Comparison of ENCODE assay signal across 8 mouse cellular contexts in genomic region chr13:21223242-21223655, GRCm38 (mm10). TPM values are rescaled to one million over a fixed set of nuclear protein-coding genes. Genes with fewer than 3 reads are reported as not detected.
DNase-seq lines count a peak whose midpoint lies in the region; ATAC-seq and TF ChIP-seq lines count a peak whose summit lies in the region.

No protein-coding gene starts in this region.

- no peak overlapping the region for H3K9ac ChIP-seq in CH12.LX (ENCODE audit: insufficient read depth, low read depth)
- peak overlapping the region; percentile 50 for H3K9ac ChIP-seq in embryonic facial prominence, embryonic 14.5 days (ENCODE audit: low read depth, low read length)
- peak overlapping the region; percentile 48; the same call in 1 of the 2 replicates for H3K9ac ChIP-seq in intestine, postnatal 0 days (ENCODE audit: low read depth, low read length)
- peak overlapping the region; percentile 41 for H3K9ac ChIP-seq in midbrain, embryonic 12.5 days (replicated peaks)

- peak; percentile 13 to 28 for DNase-seq in cerebellum, adult 18-20 months
- no peak for DNase-seq in cerebellum, adult 11 months
- DNase-seq in CH12.LX (ENCODE audit: extremely low read depth): no peak
- peak; percentile 46 for DNase-seq in embryonic facial prominence, embryonic 14.5 days (ENCODE audit: low spot score)
- no peak for DNase-seq in testis, postnatal 14 days (ENCODE audit: low spot score)
- DNase-seq in thymus, postnatal 0 days (ENCODE audit: low spot score): no peak

- peaks cover 26% of the 10 kb centered on the region for H3K27me3 ChIP-seq in CH12.LX (replicated peaks)
- H3K27me3 ChIP-seq in embryonic facial prominence, embryonic 14.5 days (replicated peaks; ENCODE audit: control insufficient read depth, insufficient read depth, low read length): no peaks in the 10 kb centered on the region
- no peaks in the 10 kb centered on the region for H3K27me3 ChIP-seq in intestine, postnatal 0 days (replicated peaks; ENCODE audit: control insufficient read depth, insufficient read depth, low read length)
- peaks cover 5% of the 10 kb centered on the region for H3K27me3 ChIP-seq in midbrain, embryonic 12.5 days

- dilution Hi-C loops in CH12.LX (cut with MboI; ENCODE audit: extremely low pct_ligation_motif_present, extremely low pct_unique_long_range_greater_than_20kb, low sequenced_read_pairs): no loop called here

- TF ChIP-seq POLR2A in CH12.LX (IDR thresholded peaks at IDR 0.05; ENCODE audit: low read depth, low read length): no peak

- H3K4me2 ChIP-seq in CH12.LX (ENCODE audit: insufficient read depth, low read depth, poor library complexity, severe bottlenecking): peak overlapping the region; percentile 97; the same call in 1 of the 2 replicates
- H3K4me2 ChIP-seq in embryonic facial prominence, embryonic 14.5 days (ENCODE audit: low read depth, low read length): peak overlapping the region; percentile 59
- peak overlapping the region; percentile 82 for H3K4me2 ChIP-seq in intestine, postnatal 0 days (replicated peaks; ENCODE audit: low read depth)
- H3K4me2 ChIP-seq in midbrain, embryonic 12.5 days (replicated peaks): peak overlapping the region; percentile 59

- no peak for TF ChIP-seq EP300 in CH12.LX (IDR thresholded peaks at IDR 0.05; ENCODE audit: low read length)

- no peak; the same call in 1 of the 2 replicates for ATAC-seq in embryonic facial prominence, embryonic 14.5 days (ENCODE audit: low read depth)
- ATAC-seq in intestine, postnatal 0 days: 0 out of 2 replicates have a peak, but pooled peaks have one; percentile 2
- no peak for ATAC-seq in midbrain, embryonic 12.5 days (ENCODE audit: low FRiP score, low read depth)

- H3K27ac ChIP-seq in CH12.LX (ENCODE audit: insufficient read depth, low read depth): no peak overlapping the region
- H3K27ac ChIP-seq in embryonic facial prominence, embryonic 14.5 days (replicated peaks; ENCODE audit: low read depth, low read length): no peak overlapping the region
- no peak overlapping the region; the same call in 1 of the 2 replicates for H3K27ac ChIP-seq in intestine, postnatal 0 days (ENCODE audit: low read depth, low read length)
- H3K27ac ChIP-seq in midbrain, embryonic 12.5 days (replicated peaks): no peak overlapping the region

- no peaks in the 10 kb centered on the region for H3K79me2 ChIP-seq in CH12.LX (replicated peaks; ENCODE audit: control insufficient read depth, extremely low read depth, insufficient read depth, poor library complexity, severe bottlenecking)

- H3K4me3 ChIP-seq in CH12.LX (replicated peaks in 1 of 3; ENCODE audit: low read depth in 2 of 3, low read length in 2 of 3, poor library complexity in 1 of 3): no peak overlapping the region
- H3K4me3 ChIP-seq in embryonic facial prominence, embryonic 14.5 days (ENCODE audit: low read depth, low read length): peak overlapping the region; percentile 59
- peak overlapping the region; percentile 58 for H3K4me3 ChIP-seq in intestine, postnatal 0 days (ENCODE audit: low read depth, low read length)
- peak overlapping the region; percentile 63 for H3K4me3 ChIP-seq in midbrain, embryonic 12.5 days

- H3K36me3 ChIP-seq in CH12.LX (replicated peaks in 1 of 2; ENCODE audit: control insufficient read depth in 1 of 2, insufficient read depth in 1 of 2, low read length in 1 of 2): no peaks in the 10 kb centered on the region
- no peaks in the 10 kb centered on the region for H3K36me3 ChIP-seq in embryonic facial prominence, embryonic 14.5 days (ENCODE audit: control insufficient read depth, insufficient read depth, low read length)
- H3K36me3 ChIP-seq in intestine, postnatal 0 days (ENCODE audit: control insufficient read depth, insufficient read depth): no peaks in the 10 kb centered on the region
- no peaks in the 10 kb centered on the region for H3K36me3 ChIP-seq in midbrain, embryonic 12.5 days

- in situ Hi-C loops in CH12.LX (cut with MboI; ENCODE audit: low pct_ligation_motif_present, low pct_unique_long_range_greater_than_20kb, low sequenced_read_pairs): loop anchor here (5.0 kb wide), 1 partner anchor 46 kb away; the partner anchor contains the start of gene Trim27

- TF ChIP-seq CTCF in CH12.LX (conservative IDR thresholded peaks at IDR 0.05 in 1 of 2, IDR thresholded peaks at IDR 0.05 in 1 of 2; ENCODE audit: low read depth in 2 of 2, low read length in 2 of 2): no peak
- no peak for TF ChIP-seq CTCF in intestine, postnatal 0 days (IDR thresholded peaks at IDR 0.05; ENCODE audit: low read depth)

- no peaks in the 10 kb centered on the region for H3K9me3 ChIP-seq in CH12.LX (replicated peaks; ENCODE audit: low read length)
- H3K9me3 ChIP-seq in embryonic facial prominence, embryonic 14.5 days (ENCODE audit: control insufficient read depth, low read length): no peaks in the 10 kb centered on the region
- no peaks in the 10 kb centered on the region for H3K9me3 ChIP-seq in intestine, postnatal 0 days (ENCODE audit: control insufficient read depth)
- H3K9me3 ChIP-seq in midbrain, embryonic 12.5 days: no peaks in the 10 kb centered on the region

- H3K4me1 ChIP-seq in CH12.LX (ENCODE audit: control insufficient read depth in 1 of 2, insufficient read depth in 2 of 2): peaks cover 6 to 20% of the 10 kb centered on the region in 2 experiments
- H3K4me1 ChIP-seq in embryonic facial prominence, embryonic 14.5 days (ENCODE audit: control insufficient read depth, insufficient read depth, low read length): no peaks in the 10 kb centered on the region
- H3K4me1 ChIP-seq in intestine, postnatal 0 days (replicated peaks; ENCODE audit: control insufficient read depth, insufficient read depth, low read length): no peaks in the 10 kb centered on the region
- H3K4me1 ChIP-seq in midbrain, embryonic 12.5 days: no peaks in the 10 kb centered on the region

- TF ChIP-seq RAD21 in CH12.LX (IDR thresholded peaks at IDR 0.05; ENCODE audit: low read depth, low read length): no peak

- under 1% methylated on average over 10 of the region's 10 CpGs for WGBS in embryonic facial prominence, embryonic 14.5 days
- 6% methylated on average over 10 of the region's 10 CpGs for WGBS in intestine, postnatal 0 days
- WGBS in midbrain, embryonic 12.5 days: under 1% methylated on average over 10 of the region's 10 CpGs

TF ChIP-seq in CH12.LX, 34 proteins besides CTCF, POLR2A, EP300 and RAD21:
- TF ChIP-seq MEF2A (IDR thresholded peaks at IDR 0.05; ENCODE audit: borderline replicate concordance, low read depth, low read length): no peak
- peak; percentile 44; the same call in 1 of the 2 replicates for TF ChIP-seq ZNF384 (IDR thresholded peaks at IDR 0.05; ENCODE audit: low read depth, low read length)

RNA-seq across cellular contexts. Expression of gene Trim27, which starts 44.0 kb away (rescaled TPM):
- total RNA-seq in CH12.LX (2012; rRNA removed) (146 and 176 TPM in 2 replicates), CH12.LX (2014; rRNA removed) (134 and 141 TPM in 2 replicates)
- polyA plus RNA-seq in CH12.LX (2012; ENCODE audit: insufficient read length, low read depth): 185 and 198 TPM in 2 replicates
- polyA plus RNA-seq in embryonic facial prominence, embryonic 14.5 days (2014; fragmentation: Nextera tagmentation; extraction: Ambion mirVana): 111 and 127 TPM in 2 replicates
- polyA plus RNA-seq in intestine, postnatal 0 days (2015; fragmentation: Nextera tagmentation; extraction: Ambion mirVana): 51.1 and 53.2 TPM in 2 replicates
- 132 and 140 TPM in 2 replicates for polyA plus RNA-seq in midbrain, embryonic 12.5 days (2016; fragmentation: Nextera tagmentation; extraction: Ambion mirVana)
- 160 and 174 TPM in 2 replicates for polyA plus RNA-seq in thymus, postnatal 0 days (2015; fragmentation: Nextera tagmentation; extraction: Ambion mirVana)

Comparison
In these comparisons a context has a peak if more than half of its experiments do, and no peak if none do; other contexts are left out.
1. DNase-seq: peak in cerebellum, adult 18-20 months (2 of 2) and embryonic facial prominence, embryonic 14.5 days (single experiment); none in cerebellum, adult 11 months (single experiment), CH12.LX (single experiment), testis, postnatal 14 days (single experiment) and thymus, postnatal 0 days (single experiment).
2. H3K4me3 ChIP-seq: peak in embryonic facial prominence, embryonic 14.5 days (single experiment), intestine, postnatal 0 days (single experiment) and midbrain, embryonic 12.5 days (single experiment); none in CH12.LX (0 of 3).
3. Peak in every context shown above with its lines, with median percentiles within 50 percentile points of each other: H3K4me2 ChIP-seq.